Mouse (Mus musculus) mesoderm, embryonic 11.5 days (tissue): ENCODE measurements around the gene Mical2.

Experiments used
- DNase-seq: peaks from one replicate; pipeline ENCODE4 v3.0.0-alpha.2; 2012; ENCODE audit warnings: low read depth, low spot score

The Mical2 gene

DNA sequence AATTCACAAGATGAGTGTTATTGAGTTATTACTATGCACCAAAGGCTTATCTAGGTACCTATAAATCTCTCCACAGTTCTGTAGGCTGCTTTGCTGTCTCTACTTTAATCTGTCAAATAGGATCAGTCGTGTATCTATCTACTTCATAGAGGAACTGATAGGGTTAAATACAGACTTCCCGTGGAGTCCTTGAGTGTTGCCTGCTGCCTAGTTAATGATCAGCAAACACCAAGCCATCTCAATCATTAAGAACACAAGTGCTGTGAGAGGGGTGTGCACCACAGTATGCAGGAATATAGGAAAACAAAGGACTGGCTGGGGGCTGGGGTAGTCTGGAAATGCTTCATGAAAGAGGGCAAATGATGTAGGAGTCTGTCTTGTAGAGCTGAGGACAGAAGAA, 50.2 kb downstream of the Mical2 start:
- DNase-seq, result no peak

DNA sequence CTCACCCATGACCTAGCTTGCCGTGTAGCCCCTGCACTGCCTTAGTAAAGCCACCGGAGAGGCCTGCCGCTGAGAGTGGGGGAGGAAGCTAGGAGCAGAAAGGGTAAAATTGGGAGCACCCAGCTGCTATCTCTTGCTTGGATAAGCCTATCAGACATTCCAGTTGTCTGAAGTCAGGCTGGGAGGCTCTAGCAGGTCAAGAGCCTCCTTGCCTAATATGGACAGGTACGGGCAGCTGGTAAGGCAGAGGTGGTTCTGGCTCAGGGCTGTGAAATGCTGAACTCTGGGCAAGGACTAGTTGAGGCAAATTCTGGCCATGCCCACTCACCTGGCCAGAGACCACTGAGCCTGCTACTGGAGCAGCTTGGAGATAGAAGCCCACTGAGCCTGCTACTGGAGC, 51.2 kb downstream of the Mical2 start:
- no peak for DNase-seq

DNA sequence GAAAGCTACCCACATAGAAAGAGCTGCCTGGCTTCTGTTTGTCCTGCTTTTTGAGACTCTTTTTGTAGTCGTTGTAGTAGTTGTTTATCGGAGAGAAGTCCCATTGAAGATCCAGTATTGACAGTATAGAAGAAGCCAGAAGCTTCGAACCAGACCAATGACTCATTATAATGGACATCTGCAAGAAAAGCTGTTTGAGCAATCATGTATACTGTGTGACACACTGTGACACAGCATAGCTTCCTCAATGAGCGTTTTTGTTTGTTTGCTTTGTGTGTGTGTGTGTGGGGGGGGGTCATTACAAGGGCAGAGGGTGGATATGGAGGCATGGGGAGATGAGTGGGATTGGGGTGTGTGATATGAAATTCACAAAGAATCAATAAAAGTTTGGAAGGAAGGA, 53.0 kb downstream of the Mical2 start:
- no peak for DNase-seq

DNA sequence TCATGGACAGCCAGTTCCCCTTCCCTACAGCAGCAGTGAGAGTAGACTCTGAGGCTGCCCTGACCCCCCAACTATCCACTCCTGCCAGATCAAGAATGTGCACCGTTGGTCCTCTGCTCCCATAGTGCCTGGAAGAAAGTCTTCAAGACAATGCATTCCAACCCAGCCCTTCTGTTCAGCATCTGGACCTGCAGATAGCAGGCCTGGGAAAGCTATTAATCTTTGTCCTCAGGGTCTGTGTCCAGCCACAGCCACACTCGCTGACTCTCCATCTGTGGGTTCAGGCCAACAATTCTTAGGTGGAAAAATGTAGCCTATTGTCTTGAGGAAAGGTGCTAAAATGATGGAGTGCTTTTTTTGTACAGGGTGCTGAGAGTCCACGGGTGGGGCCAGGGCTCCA, 54.8 kb downstream of the Mical2 start:
- DNase-seq, result peak; percentile 43

DNA sequence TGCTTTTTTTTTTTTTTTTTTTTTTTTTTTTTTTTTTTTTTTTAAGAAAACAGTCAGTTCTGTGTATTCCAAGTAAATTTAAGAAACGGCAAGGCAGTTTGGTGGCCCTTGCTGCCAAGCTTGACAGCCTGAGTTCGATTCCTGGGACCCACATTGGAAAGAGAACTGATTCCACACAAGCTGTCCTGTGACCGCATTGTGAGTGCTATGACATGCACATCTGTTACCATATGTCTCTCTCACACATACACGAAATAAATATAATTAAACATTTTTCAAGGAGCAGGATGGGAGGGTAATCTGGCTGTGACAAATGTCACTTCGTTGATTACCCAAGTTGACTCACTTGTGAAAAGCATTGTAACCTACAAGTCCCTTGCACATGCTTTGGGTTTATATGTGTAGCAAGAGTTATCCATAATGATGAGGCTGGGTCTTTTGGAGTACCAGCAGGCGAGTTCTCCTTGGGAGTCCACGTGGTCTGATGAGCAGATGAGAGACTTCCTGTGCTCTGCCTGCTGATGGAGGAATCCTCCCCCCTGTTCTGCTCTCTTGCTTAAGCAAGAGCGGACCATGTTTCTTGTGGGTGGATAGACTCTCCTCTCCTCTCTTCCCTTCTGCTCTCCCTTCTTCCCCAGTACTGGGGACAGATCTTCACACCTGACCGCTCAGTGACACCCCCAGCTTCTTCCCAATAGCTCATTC, 58.1 kb downstream of the Mical2 start:
- no peak for DNase-seq

DNA sequence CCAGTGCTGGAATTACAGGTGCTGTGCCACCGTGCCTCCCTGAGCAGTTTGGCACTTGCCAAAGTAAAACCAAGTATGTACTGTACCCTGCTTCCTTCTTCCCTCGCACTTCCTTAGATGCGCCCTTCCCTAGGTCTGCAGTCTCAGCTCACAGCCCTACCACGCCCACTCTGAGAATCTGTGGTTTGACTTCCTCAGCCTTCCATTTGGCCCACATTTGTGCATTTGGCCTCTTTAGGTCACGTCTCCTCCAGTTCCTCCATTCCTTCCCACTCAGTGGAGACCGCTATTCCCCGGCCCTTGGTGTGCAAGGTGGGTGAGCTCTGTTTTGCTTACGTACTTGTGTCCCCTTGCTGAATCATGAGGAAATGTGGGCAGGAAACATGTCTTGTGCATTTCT, 59.9 kb downstream of the Mical2 start:
- DNase-seq, result no peak

DNA sequence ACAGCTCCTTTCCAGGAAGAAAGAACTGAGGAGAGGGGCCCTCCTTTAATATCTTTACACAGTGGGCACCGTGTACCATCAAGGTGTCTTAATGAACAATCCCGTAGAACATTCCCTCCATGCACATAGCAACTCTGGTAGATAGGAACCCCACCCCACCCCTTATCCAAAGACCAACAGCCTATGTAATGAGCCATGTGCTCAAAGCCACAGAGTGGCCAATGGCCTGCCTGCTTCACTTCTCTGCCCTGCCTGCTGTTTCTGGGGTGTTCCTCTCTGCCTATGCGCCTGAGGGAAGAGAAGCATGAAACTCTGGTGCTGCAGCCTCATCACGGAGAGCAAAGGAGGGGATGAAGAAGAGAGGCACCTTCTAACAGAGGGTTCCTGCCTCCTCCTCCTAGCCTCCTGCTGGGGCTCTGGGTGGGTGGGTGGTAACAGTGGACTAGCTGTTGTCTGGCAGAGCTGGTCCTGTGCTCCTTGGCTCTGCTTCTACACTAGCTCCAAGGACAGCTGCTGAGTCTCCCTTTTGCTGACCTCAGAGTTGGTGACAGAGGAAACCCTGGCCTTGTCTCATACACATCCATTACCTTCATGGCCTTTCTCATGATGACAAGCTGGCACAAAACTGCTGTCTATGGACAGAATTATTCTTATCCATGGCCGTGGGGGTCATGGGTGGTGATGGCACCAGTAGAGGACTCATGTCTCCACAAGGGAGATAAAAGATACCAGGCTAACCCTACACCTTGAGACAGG, 62.9 kb downstream of the Mical2 start:
- DNase-seq, result no peak

DNA sequence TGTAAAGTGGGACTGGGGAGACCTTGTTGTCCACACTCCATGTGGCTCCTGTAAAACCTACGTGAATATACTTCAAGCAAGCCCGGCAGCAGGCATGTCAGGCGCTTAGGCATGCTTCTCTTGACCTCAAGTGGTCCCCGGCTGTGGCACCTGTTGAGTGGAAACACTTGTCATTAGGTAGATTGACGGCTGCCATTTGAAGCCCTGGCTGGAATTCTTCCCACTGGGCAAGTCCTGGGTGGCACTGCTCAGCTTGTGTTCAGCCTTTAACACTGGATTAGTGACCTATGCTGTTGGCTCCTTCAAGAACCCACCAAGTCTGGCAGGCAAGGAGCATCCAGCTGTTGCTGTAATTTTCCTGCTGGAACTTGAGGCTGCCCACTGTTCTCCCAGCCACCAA, 63.9 kb downstream of the Mical2 start:
- no peak for DNase-seq

DNA sequence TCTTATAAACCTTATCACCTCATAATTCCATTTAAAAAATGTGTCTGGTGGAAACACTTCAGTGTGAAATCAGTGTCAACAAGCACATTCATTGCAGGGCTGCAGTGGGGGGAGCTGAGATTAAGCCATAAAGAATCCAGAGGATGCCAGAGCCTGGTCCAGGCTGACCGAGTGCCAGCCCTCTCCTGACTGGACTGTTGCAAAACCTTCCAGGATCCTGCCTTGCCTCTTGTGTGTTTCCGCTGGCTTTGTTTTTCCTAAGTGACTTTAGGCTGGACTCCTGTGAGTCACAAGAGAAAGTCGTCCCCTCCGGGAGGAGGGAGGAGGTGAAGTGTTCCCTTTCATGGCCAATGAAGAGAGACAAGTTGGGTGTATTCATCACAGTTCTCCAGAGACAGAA, 64.3 kb downstream of the Mical2 start:
- DNase-seq, result no peak

DNA sequence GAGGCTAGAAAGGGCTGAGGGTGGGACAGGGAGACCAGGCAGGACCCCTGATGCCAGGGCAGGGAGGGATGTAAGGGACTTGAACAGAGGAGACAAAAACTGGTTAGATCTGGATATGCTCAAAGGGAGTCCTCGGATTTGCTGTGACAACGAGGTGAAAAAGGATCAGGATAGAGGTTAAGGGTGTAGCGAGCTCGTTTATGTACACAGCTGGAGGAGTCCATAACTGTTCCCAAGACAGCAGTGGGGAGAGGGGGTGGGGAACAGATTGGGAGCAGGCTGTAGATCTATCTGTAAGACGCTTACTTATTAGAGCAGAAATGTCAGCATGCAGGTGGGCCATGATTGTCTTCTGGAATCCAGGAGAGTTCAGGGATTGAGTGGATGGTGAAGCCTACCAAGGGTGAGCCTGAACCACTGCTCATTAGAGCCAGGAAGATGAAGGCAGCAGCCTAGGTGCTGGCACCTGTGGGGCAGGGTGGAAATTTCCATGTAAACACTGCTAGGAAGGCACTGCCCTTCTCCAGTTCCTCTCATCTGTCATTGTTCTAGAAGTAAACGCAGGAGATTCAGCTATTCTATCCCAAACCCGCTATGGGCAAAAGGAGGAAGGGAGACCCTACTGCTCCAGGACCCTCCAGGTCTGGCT, 67.9 kb downstream of the Mical2 start:
- DNase-seq, result no peak

DNA sequence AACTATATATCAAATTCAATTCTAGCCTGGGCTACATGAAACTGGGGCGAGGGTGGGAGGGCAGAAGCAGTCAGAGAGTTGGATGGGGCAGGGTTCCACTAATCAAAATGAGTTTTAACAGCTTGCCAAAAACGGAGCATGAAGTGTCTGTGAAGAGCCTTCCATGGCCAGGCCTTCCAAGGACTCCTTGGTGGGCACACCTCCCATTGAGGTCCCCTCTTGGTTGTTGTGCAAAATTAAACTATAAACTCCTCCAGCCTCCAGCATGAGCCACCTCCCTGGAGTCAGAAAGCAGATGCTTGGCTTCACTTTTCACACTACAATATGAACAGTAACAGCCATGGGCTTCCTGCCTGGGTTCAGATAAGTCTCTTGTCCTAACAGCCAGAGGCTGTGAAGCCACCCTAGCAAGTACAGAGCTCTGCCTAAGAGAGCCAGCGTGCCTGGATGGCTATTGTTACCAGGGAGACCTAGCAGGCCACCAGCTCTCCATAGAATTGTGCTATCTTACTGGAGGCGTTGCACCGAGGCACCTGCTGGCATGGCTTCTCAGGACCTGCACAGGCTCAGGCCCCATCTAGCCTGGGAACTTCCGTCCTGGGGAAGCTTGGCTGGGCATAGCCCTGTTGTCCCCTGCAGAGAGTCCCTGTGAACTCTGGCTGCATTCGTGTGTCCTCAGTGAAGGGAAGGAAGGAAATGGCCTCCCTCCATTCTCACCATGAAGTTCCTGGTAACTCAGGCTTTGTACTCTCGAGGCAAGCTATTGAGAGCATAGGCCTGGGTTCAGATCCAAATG, 70.0 kb downstream of the Mical2 start:
- no peak for DNase-seq

DNA sequence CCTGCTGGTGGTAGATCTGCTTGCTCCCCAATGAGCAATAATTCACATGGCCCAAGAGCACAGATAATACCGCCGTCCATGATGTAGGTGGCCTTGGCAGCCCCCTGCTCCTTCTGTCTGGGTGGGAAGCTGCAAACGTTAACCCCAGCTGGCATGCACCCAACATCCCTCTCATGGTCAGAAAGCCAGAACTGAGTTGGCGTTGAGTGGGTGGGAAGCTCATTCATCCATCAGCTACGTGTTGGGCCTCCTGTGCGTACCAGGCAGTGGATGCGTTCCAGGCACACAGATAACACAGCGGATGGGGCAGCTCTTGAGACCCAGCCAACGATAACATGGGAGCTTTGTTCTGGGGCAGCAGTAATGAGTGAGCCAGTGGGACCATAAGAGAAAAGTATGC, 72.4 kb downstream of the Mical2 start:
- no peak for DNase-seq

DNA sequence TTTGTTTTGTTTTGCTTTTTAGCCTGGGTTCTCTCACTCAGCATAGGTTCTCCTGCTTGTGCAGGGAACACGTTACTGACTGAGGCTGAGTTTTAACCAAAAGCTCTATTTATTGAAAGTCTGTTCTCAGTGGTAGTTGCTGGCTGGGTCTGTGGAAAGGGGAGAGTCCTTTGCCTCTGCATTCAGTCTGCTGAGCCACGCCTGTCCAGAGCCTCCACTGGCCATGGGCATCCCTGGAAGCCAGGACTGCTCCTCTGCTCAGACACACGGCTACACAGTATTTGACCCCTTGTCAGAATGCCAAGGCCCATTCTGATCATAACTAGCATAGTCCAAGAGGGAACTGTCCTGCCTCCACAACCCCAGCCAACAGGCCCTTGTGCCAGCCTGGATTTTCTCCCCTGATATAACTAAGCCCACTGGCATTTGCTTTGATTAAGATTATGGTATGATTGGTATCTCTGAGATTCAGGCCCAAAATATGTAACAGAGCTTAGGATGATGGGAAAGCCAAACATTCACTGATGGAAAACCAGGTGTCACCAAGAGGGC, 73.3 kb downstream of the Mical2 start:
- DNase-seq, result no peak

DNA sequence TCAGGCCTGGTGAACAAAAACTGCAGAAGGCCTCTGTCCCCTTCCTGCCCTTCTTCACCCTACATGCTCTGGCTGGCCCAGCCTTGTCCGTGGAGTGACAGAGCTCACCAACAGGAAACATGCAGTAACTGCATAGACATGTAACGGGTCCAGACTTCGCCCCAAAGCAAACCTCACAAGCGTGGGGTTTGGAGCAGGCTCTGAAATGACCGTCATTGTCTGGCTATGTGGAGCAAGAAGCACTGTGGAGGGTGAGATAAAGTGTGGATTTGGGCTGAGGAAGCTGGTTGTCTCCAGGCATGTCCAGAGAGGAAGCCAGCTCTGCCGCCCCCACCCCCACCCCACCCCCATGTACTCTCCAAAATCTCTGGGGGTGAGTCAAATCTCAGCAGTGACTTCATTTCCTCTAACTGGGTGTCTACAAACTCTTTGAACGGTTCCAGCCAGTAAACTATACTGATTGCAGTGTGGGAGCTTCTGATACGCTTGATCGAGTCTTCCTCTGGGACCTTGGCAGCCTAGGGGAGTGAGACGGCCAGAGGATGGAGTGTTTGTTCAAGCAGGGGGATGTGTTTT, 74.0 kb downstream of the Mical2 start:
- DNase-seq, result no peak

DNA sequence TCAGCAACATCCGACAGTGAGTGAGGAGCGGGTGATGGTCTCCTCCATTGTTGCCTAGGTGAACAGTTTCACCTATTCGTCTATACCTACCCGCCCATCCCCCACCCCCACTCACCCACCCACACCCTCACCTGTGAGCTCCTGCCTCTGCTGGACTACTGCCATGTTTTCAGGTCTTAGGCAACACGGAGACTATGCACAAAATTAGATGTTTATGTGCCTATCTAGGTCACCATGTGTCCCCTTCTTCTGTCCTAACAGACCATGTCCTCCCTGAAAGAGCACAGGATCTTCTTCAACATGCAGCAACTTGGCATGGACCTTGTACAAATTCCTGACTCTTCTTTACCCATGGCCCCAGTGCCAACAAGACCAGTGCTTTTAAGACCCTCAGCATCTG, 74.5 kb downstream of the Mical2 start:
- no peak for DNase-seq

DNA sequence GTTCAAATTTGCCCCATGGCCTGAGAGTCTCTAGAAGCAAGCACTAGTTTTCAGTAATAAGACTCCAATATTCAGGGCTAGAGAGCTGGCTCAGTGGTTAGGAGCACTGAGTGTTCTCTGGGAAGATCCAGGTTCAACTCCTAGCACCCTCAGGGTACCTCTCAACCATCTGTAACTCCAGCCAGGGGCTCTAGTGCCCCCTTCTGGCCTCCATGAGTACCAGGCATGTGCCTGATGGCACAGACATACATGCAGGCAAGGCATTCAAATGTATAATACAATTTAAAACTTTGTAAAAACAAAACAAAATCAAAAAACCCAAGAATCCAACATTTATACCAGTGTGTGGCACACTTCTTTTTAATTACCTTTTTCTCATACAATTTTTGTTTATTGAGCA, 75.4 kb downstream of the Mical2 start:
- no peak for DNase-seq

DNA sequence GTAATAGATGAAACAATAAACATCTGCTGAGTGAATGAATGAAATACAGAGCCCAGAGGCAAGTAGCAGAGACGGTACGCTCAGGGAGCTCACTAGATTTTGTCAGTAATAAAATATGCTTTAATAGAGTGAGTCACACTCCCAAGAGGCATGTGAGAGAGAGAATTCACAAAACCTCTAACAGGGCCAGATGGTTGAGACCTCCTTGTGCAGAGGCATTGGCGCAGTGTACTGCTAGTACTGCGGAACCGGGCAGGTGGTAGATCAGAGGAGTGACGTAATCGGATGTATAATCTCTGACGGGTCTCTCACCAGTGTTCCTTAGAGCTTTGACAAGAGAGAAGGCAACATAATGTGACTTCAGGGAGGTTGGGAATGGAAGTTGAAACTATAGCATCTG, 78.7 kb downstream of the Mical2 start:
- no peak for DNase-seq

DNA sequence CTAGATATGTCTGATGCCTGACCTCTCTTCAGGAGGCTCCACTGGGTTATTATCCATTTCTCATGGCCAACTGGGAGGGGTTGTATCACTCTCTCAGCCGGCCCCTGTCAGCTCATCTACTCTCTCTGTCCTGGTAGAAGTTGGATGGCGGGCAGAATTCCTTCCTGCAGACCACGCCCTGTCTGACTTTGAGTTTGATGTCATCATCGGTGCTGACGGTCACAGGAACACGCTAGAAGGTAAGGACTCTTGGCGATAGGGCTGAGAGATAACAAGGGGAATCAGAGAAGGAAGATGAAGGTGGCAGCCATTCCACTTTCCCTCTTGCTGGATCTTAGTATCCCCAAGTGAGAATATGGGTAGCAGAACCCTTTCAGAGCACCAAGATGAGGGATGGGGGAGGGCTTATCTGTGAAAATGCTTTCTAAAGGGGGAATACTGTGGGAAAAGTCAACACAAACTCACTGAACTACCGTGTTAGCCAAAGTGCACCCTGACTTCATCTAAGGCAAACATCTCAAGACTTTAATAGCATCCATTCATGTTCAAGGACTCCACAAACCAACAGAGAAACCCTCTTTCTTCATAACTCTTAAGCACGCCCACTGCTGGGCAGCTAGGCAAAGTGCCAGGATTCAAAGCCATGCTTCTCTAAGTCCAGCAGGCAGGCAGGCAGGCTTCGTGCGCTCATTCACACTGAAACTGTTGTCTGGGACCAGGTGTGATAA, 83.8 kb downstream of the Mical2 start:
- DNase-seq, result no peak

DNA sequence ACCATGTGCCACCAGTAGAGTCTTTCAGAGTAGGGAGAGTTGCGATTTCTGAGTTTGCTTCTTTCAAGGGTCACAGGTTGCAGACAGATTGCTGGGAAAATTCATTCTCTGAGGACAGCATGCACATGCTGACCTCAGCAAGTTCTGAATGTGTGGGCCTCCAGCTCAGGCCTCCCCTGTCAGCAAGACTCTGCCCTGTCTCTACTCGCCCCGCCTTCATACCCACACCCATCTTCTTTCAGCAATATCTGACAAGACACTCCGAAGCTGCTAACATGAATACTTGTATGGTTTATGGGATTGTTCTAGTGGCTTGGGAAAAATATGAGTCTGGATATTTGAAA, 84.3 kb downstream of the Mical2 start:
- DNase-seq, result no peak

DNA sequence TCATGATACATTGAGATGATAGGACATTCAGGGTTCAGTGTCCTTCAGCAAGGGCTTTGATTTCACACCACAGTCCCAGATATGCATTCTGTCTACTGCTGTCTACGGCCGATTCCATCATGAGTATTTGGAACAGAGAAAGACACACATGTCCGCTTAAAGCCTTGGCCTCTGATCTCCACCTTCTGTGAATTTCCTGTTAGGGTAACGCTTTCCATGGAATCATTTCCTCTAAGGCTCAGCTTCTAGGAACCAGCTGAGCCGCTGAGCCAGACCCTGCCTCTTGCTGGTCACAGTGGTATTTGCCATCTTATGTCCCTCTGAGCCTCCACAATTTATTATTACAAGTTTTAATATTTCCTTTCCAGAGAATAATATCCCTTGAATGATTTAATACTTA, 87.6 kb downstream of the Mical2 start:
- DNase-seq, result no peak

DNA sequence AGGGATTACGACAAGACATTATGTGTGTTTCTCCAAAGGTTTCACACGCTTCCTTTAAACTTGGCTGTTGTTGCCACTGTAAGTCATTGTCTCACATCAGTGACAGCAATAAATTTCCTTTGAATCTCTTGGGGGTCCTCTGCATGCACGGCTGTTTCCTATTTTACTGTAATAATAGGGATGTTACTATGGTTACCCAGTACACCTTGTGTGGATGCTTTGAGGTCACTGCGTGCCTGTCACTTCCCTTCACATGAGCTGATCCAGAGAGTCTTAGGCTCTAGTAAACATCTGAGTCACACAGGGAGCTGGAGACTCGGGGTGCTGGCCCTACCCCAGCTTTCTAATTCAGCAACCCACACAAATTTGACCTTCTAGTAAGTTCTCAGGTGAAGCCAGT, 88.0 kb downstream of the Mical2 start:
- DNase-seq, result peak; percentile 48
